Mouse (Mus musculus): ENCODE results near the gene Fry.
A peak's percentile ranks its signal among the peaks of the same experiment; 100 is the strongest.

The Fry gene

DNA sequence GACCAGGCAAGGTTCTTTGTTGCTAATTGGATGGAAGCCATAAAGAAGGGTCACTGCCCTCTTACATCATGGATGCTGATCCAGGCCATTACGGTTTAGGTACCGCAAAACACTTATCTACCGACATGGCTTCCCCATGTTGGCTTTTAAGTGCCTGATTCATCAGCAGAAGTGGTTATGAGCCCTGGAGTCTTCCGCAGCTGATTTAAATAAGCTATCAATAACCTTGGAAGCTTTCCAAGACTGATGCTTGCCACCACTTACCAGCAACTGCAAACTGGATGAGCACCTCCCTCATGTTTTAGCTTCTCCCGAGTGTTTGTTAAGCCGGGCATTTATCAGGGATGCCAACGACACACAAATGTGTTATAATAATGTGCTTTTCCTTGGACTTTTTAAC lies 12.7 kb downstream of the Fry start:
- DNase-seq = peak; percentile 6

- no peak for DNase-seq
These were observed 16.2 kb downstream of the Fry start for GRCm38 (mm10) chr5:150134651-150135050.

GRCm38 (mm10) chr5:150135529-150135928 lies 17.1 kb downstream of the Fry start:
- no peak for DNase-seq

GRCm38 (mm10) chr5:150137772-150138451 lies 19.5 kb downstream of the Fry start:
- DNase-seq = no peak

- DNase-seq = no peak
These were observed 22.1 kb downstream of the Fry start for GRCm38 (mm10) chr5:150140513-150140912.

DNA sequence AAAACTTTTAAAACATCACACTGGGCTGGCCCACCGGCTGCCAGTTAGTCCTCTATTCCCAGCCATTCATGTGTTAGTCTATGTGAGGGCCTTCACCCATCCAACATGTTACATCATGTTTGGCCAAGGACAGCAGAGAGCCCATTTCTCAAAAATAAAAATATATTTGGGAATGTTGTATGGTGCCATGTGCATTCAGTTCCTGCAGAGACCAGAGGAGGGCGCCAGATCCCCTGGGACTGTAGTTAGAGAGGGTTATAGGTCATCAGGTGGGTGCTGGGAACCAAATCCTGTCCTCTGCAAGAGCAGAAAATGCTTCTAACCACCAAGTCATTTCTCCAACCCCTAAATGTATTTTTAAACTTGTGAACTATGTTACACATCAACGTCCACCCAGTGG lies 27.5 kb downstream of the Fry start:
- no peak for DNase-seq

DNA sequence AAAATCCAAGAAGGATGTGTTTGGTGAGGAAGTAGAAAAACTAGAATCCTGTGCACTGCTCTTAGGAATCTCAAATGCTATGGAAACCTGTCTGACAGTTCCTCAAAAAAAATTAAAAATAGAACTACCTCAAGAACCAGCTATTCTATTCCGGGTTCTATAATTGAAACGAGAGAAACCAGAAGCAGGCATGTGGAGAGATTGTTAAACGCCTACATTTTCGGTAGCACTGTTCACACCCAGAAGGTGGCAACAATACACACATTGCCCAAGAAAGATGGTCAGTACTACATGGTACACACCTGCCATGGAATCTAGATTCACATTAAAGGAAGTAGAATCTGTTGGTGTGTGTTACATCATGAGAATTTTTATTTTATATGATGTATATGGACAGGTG lies 28.2 kb downstream of the Fry start:
- DNase-seq = no peak

DNA sequence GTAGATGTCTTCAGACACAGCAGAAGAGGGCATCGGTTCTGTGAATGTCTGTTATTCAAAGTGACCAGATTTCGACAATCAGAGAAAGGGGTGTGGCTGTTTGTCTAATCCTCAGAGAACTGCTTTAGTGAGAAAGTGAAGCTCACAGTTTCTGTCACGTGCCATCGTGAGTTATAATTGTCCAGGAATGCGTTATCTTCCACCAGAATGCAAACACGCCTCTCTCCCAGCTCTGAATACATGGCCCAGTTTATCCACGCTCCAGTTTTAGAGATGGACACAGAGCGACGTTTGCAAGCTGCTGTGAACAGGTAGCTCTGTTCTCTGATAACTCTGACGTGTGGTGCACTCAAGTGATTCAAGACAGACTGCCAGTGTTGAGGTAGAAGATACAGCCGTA lies 31.3 kb downstream of the Fry start:
- DNase-seq = peak; percentile 27

GRCm38 (mm10) chr5:150150986-150151385 lies 32.5 kb downstream of the Fry start:
- no peak for DNase-seq

DNA sequence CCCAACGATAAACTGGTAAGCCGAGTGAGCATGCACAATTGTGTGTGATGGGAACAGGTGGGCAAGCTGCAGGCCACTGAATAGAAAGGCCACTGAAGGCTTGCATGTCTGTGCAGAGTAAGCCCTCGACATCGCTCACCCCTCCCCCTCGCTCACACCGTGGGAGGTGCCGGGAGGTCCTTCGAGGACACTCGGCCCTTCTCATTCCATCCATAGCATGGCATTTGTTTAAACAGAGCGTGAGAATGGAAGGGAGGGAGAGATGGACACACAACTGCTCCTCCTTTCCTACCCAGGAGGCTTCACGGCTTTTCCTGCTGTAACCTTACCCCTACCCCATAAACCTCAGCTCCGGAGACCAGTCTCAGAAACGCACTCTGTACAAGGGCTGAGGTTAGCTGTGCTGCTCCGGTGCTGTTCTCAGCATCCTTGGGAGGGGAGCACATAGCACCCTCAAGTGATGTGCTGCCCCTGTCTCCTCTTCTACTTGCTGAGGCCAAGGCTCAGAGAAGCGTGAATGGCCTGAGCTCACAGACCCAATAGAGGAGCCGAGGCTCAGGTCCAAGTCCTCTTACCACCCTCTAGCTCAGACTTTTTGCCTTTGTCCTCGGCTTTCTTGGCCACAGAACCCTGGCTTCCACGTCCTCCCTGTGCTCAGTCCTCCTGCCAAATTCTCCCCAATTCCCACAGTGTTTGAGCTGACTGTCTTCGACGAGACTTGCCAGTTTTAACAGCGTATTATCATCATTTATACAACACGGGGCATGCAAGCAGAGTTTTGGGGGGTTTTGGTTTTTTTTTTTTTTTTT lies 33.8 kb downstream of the Fry start:
- DNase-seq = peak; percentile 14

- no peak for DNase-seq
These were observed 34.4 kb downstream of the Fry start for GRCm38 (mm10) chr5:150152880-150153281.

GRCm38 (mm10) chr5:150155388-150155787 lies 36.9 kb downstream of the Fry start:
- DNase-seq = no peak

DNA sequence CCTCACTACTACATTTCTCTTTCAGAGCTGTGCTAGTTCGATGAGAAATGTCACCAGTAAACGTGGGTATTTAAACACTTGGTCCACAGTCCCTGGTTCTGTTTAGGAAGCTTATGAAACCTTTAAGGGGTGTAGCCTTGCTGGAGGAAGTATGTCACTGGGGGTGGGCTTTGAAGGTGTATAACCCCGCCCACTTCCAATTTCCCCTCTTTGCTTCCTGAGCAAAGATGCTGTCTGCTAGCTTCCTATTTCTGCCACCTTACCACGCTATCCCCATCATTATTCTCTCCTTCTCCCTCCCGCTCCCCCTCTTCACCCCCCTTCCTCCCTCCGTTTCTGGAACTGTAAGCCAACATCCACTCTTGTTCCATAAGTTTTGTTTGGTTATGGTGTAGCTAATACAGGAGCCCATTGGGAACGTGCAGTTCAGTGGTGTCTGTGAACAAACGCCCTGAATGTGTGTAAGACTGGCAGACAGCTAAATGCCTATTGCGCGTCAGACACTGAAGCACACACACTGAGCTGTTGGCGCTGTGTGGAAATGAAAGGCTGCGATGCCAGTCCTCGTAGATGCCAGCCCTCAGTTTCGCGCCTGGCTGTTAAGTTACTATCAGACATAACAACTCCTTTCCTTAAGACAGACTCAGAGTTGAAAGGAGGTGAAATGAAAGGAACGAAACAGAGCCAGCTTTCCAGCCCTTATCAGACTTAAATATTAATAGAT lies 37.8 kb downstream of the Fry start:
- no peak for DNase-seq

GRCm38 (mm10) chr5:150157682-150158081 lies 39.2 kb downstream of the Fry start:
- DNase-seq = peak; percentile 58

- no peak for DNase-seq
These were observed 40.7 kb downstream of the Fry start for GRCm38 (mm10) chr5:150159151-150159550.

DNA sequence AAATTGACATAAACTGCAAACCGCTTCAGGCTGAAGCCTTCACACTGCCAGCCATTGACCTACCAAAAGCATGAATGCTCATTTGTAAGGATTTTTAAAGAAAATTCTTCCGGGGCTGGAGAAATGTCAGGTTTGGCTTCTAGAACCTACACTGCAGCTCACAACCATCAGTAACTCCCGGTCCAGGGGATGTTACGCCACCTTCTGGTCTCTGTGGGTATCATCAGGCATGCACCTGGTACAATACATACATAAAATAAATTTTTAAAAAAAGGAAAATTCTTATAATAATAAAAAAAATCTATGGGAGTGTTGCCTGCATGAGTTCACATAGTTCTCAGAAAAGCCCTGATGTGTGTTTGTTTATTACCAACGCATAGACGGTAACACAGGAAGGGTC lies 42.7 kb downstream of the Fry start:
- no peak for DNase-seq

GRCm38 (mm10) chr5:150161898-150162297 lies 43.5 kb downstream of the Fry start:
- no peak for DNase-seq

GRCm38 (mm10) chr5:150164671-150165070 lies 46.2 kb downstream of the Fry start:
- no peak for DNase-seq

- no peak for DNase-seq
These were observed 48.4 kb downstream of the Fry start for GRCm38 (mm10) chr5:150166811-150167210.

DNA sequence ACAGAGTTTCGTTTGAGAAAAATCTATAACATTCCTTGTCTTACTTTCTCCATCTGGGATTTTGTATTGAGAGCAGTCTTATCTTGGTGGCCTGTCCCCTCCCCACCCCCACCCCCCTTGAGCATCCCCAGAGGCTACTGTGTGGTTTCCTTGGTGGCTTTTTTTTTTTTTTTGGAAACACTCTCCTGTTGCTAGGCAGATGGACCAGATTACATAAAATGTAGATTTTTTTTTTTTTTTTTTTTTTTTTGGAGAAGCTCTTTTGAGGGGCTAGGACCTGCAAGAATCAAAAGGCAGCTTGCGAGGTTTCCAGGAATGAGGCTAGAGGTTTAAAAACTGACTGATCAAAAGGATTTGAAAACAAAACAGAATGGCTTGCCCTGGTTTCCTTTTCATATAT lies 48.8 kb downstream of the Fry start:
- no peak for DNase-seq

GRCm38 (mm10) chr5:150168712-150169111 lies 50.3 kb downstream of the Fry start:
- DNase-seq = peak; percentile 86

DNA sequence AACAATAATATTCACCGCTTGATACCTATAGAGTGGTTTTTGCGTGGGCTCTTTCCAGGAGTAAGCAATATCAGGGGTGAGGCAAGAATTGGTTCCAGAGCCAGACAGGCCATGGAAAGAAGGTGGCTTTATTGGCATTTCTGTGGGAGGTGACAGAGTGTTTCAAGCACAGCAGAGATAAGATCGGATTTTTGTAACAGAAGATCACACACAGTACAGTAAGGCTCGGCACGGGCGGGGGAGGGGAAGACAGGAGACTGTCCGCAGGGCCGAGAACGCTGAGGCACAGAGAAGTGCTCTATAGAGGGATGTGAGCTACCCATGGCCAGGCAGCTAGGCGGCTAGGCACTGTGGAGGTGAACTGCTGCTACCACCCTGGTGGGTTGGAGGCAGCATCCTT lies 53.1 kb downstream of the Fry start:
- no peak for DNase-seq

DNA sequence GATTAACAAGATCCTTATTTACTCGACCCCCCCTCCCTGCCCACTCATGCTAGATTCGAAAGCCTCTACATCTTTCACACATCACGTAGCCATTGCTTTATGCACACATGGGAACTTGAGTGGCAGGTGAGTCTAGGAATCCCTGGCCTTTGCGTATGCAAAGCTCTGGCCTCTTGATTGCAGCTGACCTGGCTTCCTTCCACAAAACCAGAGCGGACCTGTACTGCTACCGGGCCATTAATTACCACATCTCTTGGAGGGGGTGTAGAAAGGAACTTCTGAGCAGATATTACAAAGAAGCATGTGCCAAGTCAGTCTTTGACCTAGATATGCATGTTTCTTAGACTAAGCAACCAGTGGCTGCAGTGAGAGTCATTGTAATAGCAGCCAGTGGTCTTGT lies 55.4 kb downstream of the Fry start:
- DNase-seq = no peak

DNA sequence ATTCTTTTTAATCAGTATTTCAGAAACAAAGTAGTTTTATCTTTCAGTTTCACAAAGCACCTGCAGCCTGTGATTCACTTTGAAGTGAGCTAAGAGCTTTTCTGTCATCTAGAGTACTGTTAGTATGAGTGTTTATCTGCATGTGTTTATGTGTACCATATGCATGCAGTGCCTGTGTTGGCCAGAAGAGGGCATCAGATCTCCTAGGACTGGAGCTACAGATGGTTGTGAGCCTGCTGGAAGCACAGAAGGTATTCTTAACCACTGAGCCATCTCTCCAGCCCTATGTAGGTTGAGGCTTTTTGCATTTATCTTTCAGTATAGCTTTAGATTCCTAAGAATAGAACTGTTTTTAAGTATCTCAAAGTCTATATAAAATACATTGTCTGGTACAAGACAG lies 56.5 kb downstream of the Fry start:
- no peak for DNase-seq

Data from retina, postnatal 1 day (tissue).